Mouse (Mus musculus) B cell, adult 2 months (primary cell): ENCODE measurements at regions not wholly inside any gene's neighbourhood (a gene's known extent, or its start where the extent isn't known, plus 50 kb on each side); places are given as distances from the start of the nearest gene placed in this dataset.

Experiments used
- DNase-seq, 2 experiments: peaks; one replicate each; pipeline ENCODE4 v3.0.0; 2022

DNA sequence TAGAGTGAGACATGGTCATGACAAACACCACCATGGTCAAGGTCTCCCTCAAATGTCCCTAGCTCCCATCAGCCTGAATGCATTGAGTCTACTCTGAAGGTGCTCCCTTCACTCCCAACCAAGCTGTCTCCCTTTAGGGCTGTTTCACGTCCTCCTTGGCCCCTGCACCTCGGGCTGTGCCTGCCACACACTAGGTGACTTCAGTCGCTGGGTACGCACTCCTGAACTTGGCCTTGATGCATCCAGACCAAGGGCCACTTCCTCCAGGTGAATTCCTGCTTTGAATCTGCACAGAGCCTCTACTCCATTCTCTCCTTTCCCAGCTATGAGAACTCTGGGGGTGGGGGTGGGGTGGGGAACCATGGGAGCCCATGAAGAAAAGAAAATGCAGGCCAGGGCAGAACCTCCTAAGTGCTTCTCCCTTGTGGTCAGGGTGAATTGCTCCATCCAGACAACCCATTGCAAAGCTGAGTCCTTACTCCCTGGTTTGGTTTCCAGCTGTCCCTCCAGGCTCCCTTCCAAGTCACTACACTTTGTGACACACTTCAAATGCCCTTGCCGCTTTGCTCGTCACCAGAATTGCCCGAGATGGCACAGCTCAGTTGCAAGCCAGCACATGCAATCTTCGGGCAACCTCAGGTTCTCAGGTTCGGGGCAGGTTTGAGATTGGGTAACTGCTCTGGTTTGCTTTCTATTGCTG is 65.3 kb upstream of the 1700021F07Rik start:
- DNase-seq = no peak

DNA sequence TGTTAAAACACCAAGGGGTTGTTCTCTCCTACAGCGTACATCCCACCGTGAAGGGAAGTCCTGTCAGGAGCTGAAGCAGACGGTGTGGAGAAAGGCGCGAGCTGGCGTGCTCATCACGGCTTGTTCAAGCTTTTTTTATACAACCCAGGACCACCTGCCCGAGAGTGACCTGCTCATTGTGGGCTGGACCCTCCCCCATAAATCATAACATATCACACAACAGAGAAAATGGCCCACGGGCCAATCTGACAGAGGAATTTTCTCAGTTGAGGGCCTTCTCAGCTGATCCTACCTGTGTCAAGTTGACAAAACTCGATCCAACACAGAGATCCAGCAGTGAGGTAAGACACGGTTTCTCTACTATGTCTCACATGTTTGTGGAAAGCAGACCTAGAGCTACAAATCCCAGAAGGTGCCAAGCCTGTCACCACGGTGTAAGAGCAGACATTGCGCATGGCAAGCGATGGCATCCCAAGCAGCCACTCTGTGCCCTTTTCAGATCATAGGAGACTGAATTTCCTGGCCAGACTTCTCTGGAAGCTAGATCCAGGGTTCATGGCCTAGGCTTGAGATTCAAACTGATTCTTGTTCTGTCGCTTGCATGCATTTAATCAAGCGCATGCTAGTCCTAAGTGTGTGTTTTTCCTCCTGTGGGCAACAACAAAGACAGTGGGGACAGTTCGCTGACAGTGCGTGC is 64.6 kb upstream of the 1700021F07Rik start:
- no peak for DNase-seq

DNA sequence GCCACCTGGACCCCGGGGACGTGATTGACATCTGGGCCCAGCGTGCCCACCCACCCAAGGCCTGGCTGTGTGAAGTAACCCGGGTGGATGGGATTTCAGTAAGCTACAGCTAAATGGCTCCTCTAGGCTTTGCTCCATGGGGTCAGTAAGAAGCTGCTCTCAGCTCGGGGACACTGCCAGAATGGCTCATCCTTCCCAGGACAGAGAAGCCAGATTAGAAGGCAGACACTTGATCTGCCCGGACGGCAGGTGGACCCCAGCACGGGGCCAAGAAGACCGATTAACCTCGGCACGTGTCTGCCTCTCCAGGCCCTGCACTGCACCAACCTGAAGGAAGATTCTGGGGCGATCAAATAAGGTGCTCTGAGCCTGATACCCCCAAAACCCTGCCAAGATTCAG is 63.5 kb upstream of the 1700021F07Rik start:
- no peak for DNase-seq

DNA sequence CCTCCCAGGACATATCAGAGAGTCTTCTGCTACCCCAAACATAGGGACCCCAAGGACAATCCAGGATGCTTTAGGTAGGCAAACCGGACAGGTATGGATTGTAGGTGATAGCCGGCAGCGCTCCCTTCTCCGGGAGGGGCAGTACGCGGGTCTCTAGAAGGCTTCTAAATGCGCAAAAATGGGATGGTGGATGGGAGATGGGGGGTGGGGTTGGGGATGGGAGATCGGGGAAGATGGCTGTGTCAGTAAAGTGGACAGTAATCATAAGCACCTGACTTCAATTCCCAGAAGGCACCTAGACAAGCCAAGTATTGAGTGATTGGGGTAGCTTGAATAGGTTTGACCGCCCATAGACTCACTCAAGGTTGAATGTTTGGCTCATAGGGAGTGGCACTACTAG is 59.1 kb upstream of the 1700021F07Rik start:
- DNase-seq = no peak

DNA sequence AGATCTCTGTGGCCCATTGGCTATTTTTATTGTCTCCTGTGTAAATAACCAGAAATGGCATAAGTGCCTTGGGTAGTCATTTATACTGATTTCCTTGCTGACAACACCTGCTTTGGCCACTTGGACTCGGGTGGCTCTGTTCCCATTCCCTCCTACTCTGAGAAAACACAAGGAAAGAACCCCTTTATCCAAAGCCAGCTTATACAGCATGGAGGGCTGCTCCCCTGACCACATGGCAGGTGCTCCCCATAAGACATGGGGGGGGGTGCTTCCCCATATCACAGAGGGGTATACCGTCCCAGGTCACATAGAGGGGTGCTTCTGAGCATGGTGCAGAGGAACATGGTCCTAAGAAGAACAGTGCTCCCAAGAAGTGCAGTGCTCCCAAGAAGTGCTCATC is 57.8 kb upstream of the 1700021F07Rik start:
- DNase-seq = no peak

DNA sequence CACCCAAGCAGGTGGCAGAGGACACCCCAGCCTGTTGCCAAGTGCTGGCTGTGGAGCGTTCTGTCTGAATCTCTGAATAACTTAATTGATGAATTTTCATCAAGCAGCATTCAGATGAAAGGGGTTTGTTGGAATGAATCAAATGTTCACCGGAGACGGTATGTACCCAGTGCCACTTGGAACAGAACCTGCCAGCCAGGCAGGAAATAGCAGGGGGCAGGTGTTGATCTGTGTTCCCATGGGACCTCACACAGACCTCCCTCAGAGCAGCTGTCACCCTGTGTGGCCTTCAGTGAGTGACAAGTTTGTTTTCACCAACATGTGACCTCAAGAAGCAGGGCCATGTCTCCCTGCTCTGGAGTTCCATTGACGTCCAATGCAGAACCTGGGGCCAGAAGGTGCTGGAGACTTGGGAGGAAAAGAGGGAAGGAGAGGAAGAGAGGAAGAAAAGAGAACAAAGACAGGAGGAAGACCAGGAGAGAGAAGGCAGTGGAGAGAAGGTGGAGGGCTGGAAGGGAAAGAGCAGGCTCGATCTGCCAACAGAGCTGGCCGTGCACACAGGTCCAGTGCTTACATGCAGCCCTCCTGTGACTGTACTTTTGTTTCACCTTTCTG is 57.3 kb upstream of the 1700021F07Rik start:
- DNase-seq = peak; percentile 64 to 67

DNA sequence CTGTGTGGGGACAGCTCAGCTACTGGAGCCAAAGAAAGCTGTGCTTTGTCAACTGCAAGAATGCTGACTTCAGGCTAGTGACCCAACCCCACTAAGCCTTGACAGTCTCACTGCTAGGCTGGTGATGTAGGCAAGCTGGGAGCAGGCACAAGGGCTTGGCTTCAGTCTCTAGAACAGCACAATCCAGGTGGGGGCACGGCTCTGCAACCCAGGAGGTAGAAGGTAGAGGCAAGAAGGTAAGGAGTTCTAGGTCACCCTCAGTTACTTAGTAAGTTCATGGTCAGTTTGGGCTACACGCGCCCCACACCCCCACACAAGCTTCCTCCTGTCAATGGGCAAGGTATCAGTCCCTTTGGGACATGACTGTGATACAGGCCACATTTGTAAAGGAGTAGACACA is 54.2 kb upstream of the 1700021F07Rik start:
- no peak for DNase-seq

DNA sequence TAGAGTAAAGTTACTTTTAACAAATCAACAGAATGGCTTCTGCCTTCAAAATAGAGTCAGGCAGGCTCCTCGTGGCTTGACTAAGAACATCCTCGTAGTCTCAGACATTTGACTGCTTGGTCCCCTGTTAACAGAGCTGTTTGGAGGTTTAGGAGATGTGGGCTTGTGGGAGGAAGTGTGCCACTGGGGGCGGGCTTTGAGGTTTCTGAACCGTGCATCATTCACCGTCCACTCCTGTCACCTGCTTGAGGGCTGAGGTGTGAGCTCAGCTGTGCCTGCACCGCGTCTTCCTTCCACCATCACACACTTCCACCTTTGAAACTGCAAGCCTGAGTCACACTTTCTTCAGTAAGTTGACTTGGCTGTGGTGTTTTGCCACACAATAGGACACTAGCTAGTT is 52.6 kb upstream of the 1700021F07Rik start:
- DNase-seq = peak; percentile 85 to 89
